ENCODE assay signal across 9 mouse cellular contexts in the genomic region with DNA sequence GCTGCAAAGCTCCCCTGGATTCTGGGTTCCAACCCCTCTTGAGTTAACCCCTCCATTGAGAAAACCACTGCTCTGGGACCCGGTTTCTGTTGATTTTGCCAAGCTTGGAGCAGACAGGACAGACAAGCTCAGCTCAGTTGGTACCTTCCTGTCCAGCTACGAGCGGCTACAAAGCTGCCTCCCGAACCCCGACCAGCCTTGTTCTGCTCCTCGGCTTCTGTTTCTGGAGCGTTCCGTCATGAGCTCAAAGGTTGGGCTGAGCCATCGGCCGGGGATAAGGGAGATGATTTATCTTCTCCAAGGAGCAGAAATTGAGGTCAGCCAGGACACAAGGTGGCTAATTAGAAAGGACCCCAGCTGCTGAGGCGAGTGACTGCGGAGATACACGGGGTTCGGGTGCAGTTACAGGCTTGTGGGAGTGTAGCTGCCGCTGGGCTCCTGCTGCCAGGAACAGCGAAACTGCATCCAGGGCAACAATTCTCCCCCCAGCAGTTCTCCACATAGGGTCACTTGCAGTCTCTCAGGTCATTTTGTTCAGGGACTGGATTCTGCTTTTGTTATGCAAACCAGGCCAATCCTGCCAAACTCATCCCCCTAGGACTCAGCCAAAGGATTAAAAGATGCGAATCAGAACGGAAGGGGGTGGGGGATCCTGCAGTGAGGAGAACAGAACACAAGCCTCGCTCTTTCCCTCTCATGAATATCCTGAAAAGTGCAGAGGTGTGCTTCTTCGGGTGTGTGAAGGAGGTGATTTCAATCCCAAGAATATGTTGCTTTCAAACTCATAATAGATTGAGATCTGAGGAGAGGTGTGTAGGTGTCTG. TPM values are rescaled to one million over a fixed set of nuclear protein-coding genes. Genes with fewer than 3 reads are reported as not detected.
DNase-seq lines count a peak whose midpoint lies in the region; ATAC-seq lines count a peak whose summit lies in the region.
"Had no signal": no experiment of that assay in that cellular context is flagged by ENCODE, and none has a peak within 500 bp of the region (broad histone marks: within the 10 kb centered on the region; RNA-seq: fewer than 3 reads in every experiment).

No protein-coding gene starts in this region.

- no peak for DNase-seq in heart, adult 18-20 months
- peak; percentile 96 for DNase-seq in R1 (ENCODE audit: low read depth, low spot score)
- DNase-seq in forebrain, embryonic 14.5 days (ENCODE audit: low spot score), result peak; percentile 67
- DNase-seq: thymus, adult 18-20 months had no signal

- no peak overlapping the region for H3K27ac ChIP-seq in heart, embryonic 12.5 days (ENCODE audit: poor library complexity, severe bottlenecking)
- no peak overlapping the region for H3K27ac ChIP-seq in forebrain, embryonic 14.5 days (ENCODE audit: low read depth, low read length)
- peak overlapping the region; percentile 67 for H3K27ac ChIP-seq in midbrain, embryonic 13.5 days

- H3K4me1 ChIP-seq in heart, embryonic 12.5 days (replicated peaks), result no peaks in the 10 kb centered on the region
- peaks cover 7% of the 10 kb centered on the region; the same call in 1 of the 2 replicates for H3K4me1 ChIP-seq in forebrain, embryonic 14.5 days (ENCODE audit: control insufficient read depth, insufficient read depth, low read length)
- peaks cover 25% of the 10 kb centered on the region for H3K4me1 ChIP-seq in midbrain, embryonic 13.5 days (replicated peaks)

- no peaks in the 10 kb centered on the region for H3K36me3 ChIP-seq in heart, embryonic 12.5 days
- H3K36me3 ChIP-seq in forebrain, embryonic 14.5 days (ENCODE audit: control insufficient read depth, insufficient read depth, low read length), result no peaks in the 10 kb centered on the region
- H3K36me3 ChIP-seq in midbrain, embryonic 13.5 days, result no peaks in the 10 kb centered on the region

- no peak for ATAC-seq in heart, embryonic 12.5 days (ENCODE audit: insufficient number of reproducible peaks, low FRiP score)
- ATAC-seq in forebrain, embryonic 14.5 days, result peak; percentile 32; the same call in 1 of the 2 replicates
- ATAC-seq in midbrain, embryonic 13.5 days, result peak; percentile 79
- no peak for ATAC-seq in megakaryocyte progenitor cell, adult 5-6 weeks (replicated peaks; ENCODE audit: poor library complexity)
- ATAC-seq in monocyte, adult 5-6 weeks (replicated peaks; ENCODE audit: insufficient number of reproducible peaks, low FRiP score, low TSS enrichment, poor library complexity, severe bottlenecking), result no peak
- no peak for ATAC-seq in activated CD4-positive, CD25-positive, alpha-beta regulatory T cell, adult 4 months

- 4% methylated on average over 20 of the region's 20 CpGs for WGBS in heart, embryonic 12.5 days
- 2% methylated on average over 20 of the region's 20 CpGs for WGBS in forebrain, embryonic 14.5 days
- under 1% methylated on average over 20 of the region's 20 CpGs for WGBS in midbrain, embryonic 13.5 days

- H3K4me3 ChIP-seq in heart, embryonic 12.5 days, result peak overlapping the region; percentile 32
- H3K4me3 ChIP-seq in forebrain, embryonic 14.5 days (ENCODE audit: low read depth, low read length), result peak overlapping the region; percentile 18
- H3K4me3 ChIP-seq in midbrain, embryonic 13.5 days (replicated peaks), result peak overlapping the region; percentile 30

- H3K27me3 ChIP-seq in heart, embryonic 12.5 days (replicated peaks), result peaks cover 35% of the 10 kb centered on the region
- no peaks in the 10 kb centered on the region for H3K27me3 ChIP-seq in forebrain, embryonic 14.5 days (replicated peaks; ENCODE audit: control insufficient read depth, insufficient read depth, low read length)
- peaks cover 4% of the 10 kb centered on the region; the same call in 1 of the 2 replicates for H3K27me3 ChIP-seq in midbrain, embryonic 13.5 days

- H3K4me2 ChIP-seq in heart, embryonic 12.5 days, result peak overlapping the region; percentile 59
- peak overlapping the region; percentile 60 for H3K4me2 ChIP-seq in forebrain, embryonic 14.5 days (ENCODE audit: low read length)
- peak overlapping the region; percentile 62 for H3K4me2 ChIP-seq in midbrain, embryonic 13.5 days (replicated peaks)

- H3K9ac ChIP-seq in heart, embryonic 12.5 days, result no peak overlapping the region
- H3K9ac ChIP-seq in forebrain, embryonic 14.5 days (ENCODE audit: low read length), result peak overlapping the region; percentile 50
- H3K9ac ChIP-seq in midbrain, embryonic 13.5 days (replicated peaks), result peak overlapping the region; percentile 62

- H3K9me3 ChIP-seq in heart, embryonic 12.5 days (replicated peaks), result peaks cover 6% of the 10 kb centered on the region
- no peaks in the 10 kb centered on the region for H3K9me3 ChIP-seq in forebrain, embryonic 14.5 days (replicated peaks; ENCODE audit: control insufficient read depth, low read length)
- H3K9me3 ChIP-seq in midbrain, embryonic 13.5 days, result no peaks in the 10 kb centered on the region

RNA-seq across cellular contexts. Expression of a gene that starts 50.0 kb away (rescaled TPM):
- 0.32 TPM in 1 of 2 replicates, not detected in the other for polyA plus RNA-seq in heart, embryonic 12.5 days (2016; fragmentation: Nextera tagmentation; extraction: Ambion mirVana)
- total RNA-seq in heart, adult 18-20 months (2021), result not detected
- polyA plus RNA-seq in forebrain, embryonic 14.5 days (2014; fragmentation: Nextera tagmentation; extraction: Ambion mirVana), result 0.86 and 1.1 TPM in 2 replicates
- polyA plus RNA-seq in midbrain, embryonic 13.5 days (2015; fragmentation: Nextera tagmentation; extraction: Ambion mirVana), result 1.2 and 1.3 TPM in 2 replicates
- 0.02 TPM in 1 of 2 replicates, not detected in the other for total RNA-seq in megakaryocyte progenitor cell, adult 5-6 weeks (2015)
- not detected in 2 replicates for total RNA-seq in megakaryocyte progenitor cell, adult 5-6 weeks (2017)
- not detected in 3 replicates for total RNA-seq in monocyte, adult 5-6 weeks (2017)
- not detected for polyA plus RNA-seq in activated CD4-positive, CD25-positive, alpha-beta regulatory T cell, adult 4 months (2017; shearing (Covaris generic))

Comparison
In these comparisons a context has a peak if more than half of its experiments do, and no peak if none do; other contexts are left out.
1. ATAC-seq: peak in forebrain, embryonic 14.5 days (single experiment) and midbrain, embryonic 13.5 days (single experiment); none in heart, embryonic 12.5 days (single experiment), megakaryocyte progenitor cell, adult 5-6 weeks (single experiment), monocyte, adult 5-6 weeks (single experiment) and activated CD4-positive, CD25-positive, alpha-beta regulatory T cell, adult 4 months (single experiment).
2. DNase-seq: peak in R1 (single experiment) and forebrain, embryonic 14.5 days (single experiment); none in heart, adult 18-20 months (0 of 2).
3. Peak in every context shown above with its lines, with median percentiles within 50 percentile points of each other: H3K4me2 ChIP-seq and H3K4me3 ChIP-seq.